Mouse (Mus musculus) heart, embryonic 14.5 days (tissue): ENCODE measurements around the gene Hps3. TPM values are rescaled to one million over a fixed set of nuclear protein-coding genes. Genes with fewer than 3 reads are reported as not detected.
"Not testable (repeated sequence)": the region's sequence is repeated elsewhere in the genome, so short reads cannot be mapped to it uniquely, and the experiment has no call there.

Experiments
- ATAC-seq: fragments of 200-750 bp; cut with Nextera tagmentation; 2 replicates; pipeline ENCODE4 v1.8.0; 2017; ENCODE audit warnings: low read depth, moderate TSS enrichment; ENCODE audit not compliant: insufficient number of reproducible peaks, insufficient read depth, low FRiP score
- H3K27ac ChIP-seq, 2 experiments: fragments of 200-500 bp in 1 of 2; fragments of 300-500 bp in 1 of 2; sonication (generic) in 1 of 2; replicated peaks in 1 of 2; 2 replicates each; pipeline ENCODE4 v1.5.1; 2012 to 2014; ENCODE audit warnings: low read depth in 2 of 2, low read length in 2 of 2, control low read depth in 1 of 2, mild to moderate bottlenecking in 1 of 2, mixed read lengths in 1 of 2; ENCODE audit not compliant: control insufficient read depth in 1 of 2, insufficient read depth in 1 of 2
- H3K27me3 ChIP-seq: fragments of 300-500 bp; sonication (generic); 2 replicates; pipeline ENCODE4 v1.6.1; 2014; ENCODE audit warnings: mild to moderate bottlenecking, low read length, control low read depth; ENCODE audit not compliant: control insufficient read depth, insufficient read depth
- H3K36me3 ChIP-seq: fragments of 300-500 bp; sonication (generic); 2 replicates; pipeline ENCODE4 v1.6.1; 2014; ENCODE audit warnings: mild to moderate bottlenecking, control low read depth, low read length, mixed read lengths; ENCODE audit not compliant: control insufficient read depth, insufficient read depth
- H3K4me1 ChIP-seq, 2 experiments: fragments of 200-500 bp in 1 of 2; fragments of 300-500 bp in 1 of 2; sonication (generic) in 1 of 2; 2 replicates each; pipeline ENCODE4 v1.6.1; 2012 to 2014; ENCODE audit warnings: low read length in 2 of 2, control low read depth in 1 of 2, mixed read lengths in 1 of 2; ENCODE audit not compliant: control insufficient read depth in 2 of 2, insufficient read depth in 2 of 2
- H3K4me2 ChIP-seq: fragments of 300-500 bp; sonication (generic); 2 replicates; pipeline ENCODE4 v1.6.1; 2014; ENCODE audit warnings: mild to moderate bottlenecking, low read length
- H3K4me3 ChIP-seq, 2 experiments: fragments of 200-500 bp in 1 of 2; fragments of 300-500 bp in 1 of 2; sonication (generic) in 1 of 2; 2 replicates each; pipeline ENCODE4 v1.5.1; 2012 to 2014; ENCODE audit warnings: low read length in 2 of 2, mild to moderate bottlenecking in 2 of 2, control low read depth in 1 of 2, low read depth in 1 of 2, moderate library complexity in 1 of 2; ENCODE audit not compliant: control insufficient read depth in 1 of 2, insufficient read depth in 1 of 2
- H3K9ac ChIP-seq: fragments of 300-500 bp; sonication (generic); 2 replicates; pipeline ENCODE4 v1.6.1; 2014; ENCODE audit warnings: mild to moderate bottlenecking, low read length
- H3K9me3 ChIP-seq: fragments of 300-500 bp; sonication (generic); 2 replicates; pipeline ENCODE4 v1.6.1; 2016; ENCODE audit warnings: low read length, control low read depth; ENCODE audit not compliant: control insufficient read depth
- WGBS: fragments of 180-500 bp; shearing (Covaris S2); extraction: QIAGEN DNeasy Blood & Tissue Kit; methylation state at CpG from one replicate; pipeline ENCODE4 v1.1.7; 2014; 5-methylcytosine and 5-hydroxymethylcytosine counted together
- polyA plus RNA-seq: library from polyadenylated mRNA; unstranded; fragments of >200 nt; fragmentation: Nextera tagmentation; extraction: Ambion mirVana; gene quantifications from 2 replicates; pipeline ENCODE4 v1.2.1, GENCODE M21; 2014

The Hps3 gene
- polyA plus RNA-seq: 12.0 TPM in 2 replicates

GRCm38 (mm10) chr3:20034719-20035404, at the start of gene Hps3:
TSS of gene Hps3 (minus strand) at chr3:20035315.
- peak within 1 kb of the TSS; percentile 90 to 93 for H3K4me3 ChIP-seq
- H3K4me1 ChIP-seq: peaks cover 6 to 16% of the 10 kb centered on the region in 2 experiments; a peak in 3 of 4 replicates
- H3K27me3 ChIP-seq: no peaks in the 10 kb centered on the region
- H3K27ac ChIP-seq: peak within 1 kb of the TSS; percentile 59 to 64
- under 1% methylated on average over 47 of the region's 47 CpGs for WGBS
- H3K4me2 ChIP-seq: peak within 1 kb of the TSS; percentile 91
- peaks cover 8% of the 10 kb centered on the region; the same call in 1 of the 2 replicates for H3K36me3 ChIP-seq
- no peaks in the 10 kb centered on the region for H3K9me3 ChIP-seq
- peak; percentile 98 for ATAC-seq
- H3K9ac ChIP-seq: peak within 1 kb of the TSS; percentile 77

GRCm38 (mm10) chr3:20082161-20082560, 47.0 kb upstream of the Hps3 start:
- Histone ChIP-seq H3K36me3 (peaks cover 43% of the 10 kb centered on the region), H3K4me2 (peak overlapping the region; percentile 47), H3K4me3 (no peak overlapping the region), H3K4me1 (peaks cover 5 to 23% of the 10 kb centered on the region in 2 experiments), H3K9ac (peak overlapping the region; percentile 50), H3K27ac (peak overlapping the region; percentile 96 to 98), H3K9me3 (no peaks in the 10 kb centered on the region), H3K27me3 (no peaks in the 10 kb centered on the region)
- WGBS: 10% methylated on average over 3 of the region's 3 CpGs
- peak; percentile 88 for ATAC-seq

- WGBS: 34% methylated on average over 11 of the region's 11 CpGs
- Histone ChIP-seq H3K4me1 (peaks cover 4 to 16% of the 10 kb centered on the region in 2 experiments), H3K4me2 (peak overlapping the region; percentile 47), H3K27ac (peak overlapping the region; percentile 86 to 88), H3K4me3 (no peak overlapping the region), H3K36me3 (peaks cover 38% of the 10 kb centered on the region), H3K9ac (0 out of 2 replicates have a peak overlapping the region, but pooled peaks have one; percentile 12), H3K27me3 (no peaks in the 10 kb centered on the region), H3K9me3 (no peaks in the 10 kb centered on the region)
- ATAC-seq: peak; percentile 56
Measured at GRCm38 (mm10) chr3:20076145-20077053, 41.3 kb upstream of the Hps3 start.

GRCm38 (mm10) chr3:20058197-20058541, 23.1 kb upstream of the Hps3 start:
- Histone ChIP-seq H3K9me3 (no peaks in the 10 kb centered on the region), H3K4me2 (peak overlapping the region; percentile 61), H3K27me3 (no peaks in the 10 kb centered on the region), H3K27ac (no peak overlapping the region), H3K9ac (peak overlapping the region; percentile 82), H3K36me3 (peaks cover 18% of the 10 kb centered on the region), H3K4me3 (peak overlapping the region; percentile 84 to 92), H3K4me1 (peaks cover 2 to 9% of the 10 kb centered on the region in 2 experiments)
- under 1% methylated on average over 6 of the region's 9 CpGs for WGBS
- no peak for ATAC-seq

GRCm38 (mm10) chr3:20057306-20058196, 22.4 kb upstream of the Hps3 start, which contains the start of gene Hltf:
TSS of gene Hltf (plus strand) at chr3:20057811.
- WGBS: under 1% methylated on average over 51 of the region's 54 CpGs
- peak; percentile 100 for ATAC-seq
- peak within 1 kb of the TSS; percentile 84 to 92 for H3K4me3 ChIP-seq
- peaks cover 13% of the 10 kb centered on the region for H3K36me3 ChIP-seq
- no peaks in the 10 kb centered on the region for H3K27me3 ChIP-seq
- H3K27ac ChIP-seq: peak within 1 kb of the TSS; percentile 38 to 65; a peak in 3 of 4 replicates
- H3K4me2 ChIP-seq: peak within 1 kb of the TSS; percentile 61
- no peaks in the 10 kb centered on the region for H3K9me3 ChIP-seq
- peaks cover 2 to 9% of the 10 kb centered on the region in 2 experiments for H3K4me1 ChIP-seq
- peak within 1 kb of the TSS; percentile 82 for H3K9ac ChIP-seq

- H3K4me3 ChIP-seq, H3K36me3 ChIP-seq, H3K9ac ChIP-seq, H3K4me2 ChIP-seq, H3K9me3 ChIP-seq, H3K4me1 ChIP-seq, H3K27me3 ChIP-seq, ATAC-seq, H3K27ac ChIP-seq: not testable (repeated sequence)
- 65% methylated on average over 3 of the region's 3 CpGs for WGBS
Measured at GRCm38 (mm10) chr3:20044736-20045135, 9.6 kb upstream of the Hps3 start.

- not testable (repeated sequence) for H3K4me3 ChIP-seq, H3K27me3 ChIP-seq, H3K9me3 ChIP-seq, H3K9ac ChIP-seq, H3K4me1 ChIP-seq, H3K4me2 ChIP-seq, H3K27ac ChIP-seq, ATAC-seq, H3K36me3 ChIP-seq
- WGBS: 93% methylated on average over 7 of the region's 7 CpGs
Measured at GRCm38 (mm10) chr3:20041461-20041860, 6.3 kb upstream of the Hps3 start.
